Mouse (Mus musculus): ENCODE data around the gene St6gal1. TPM values are rescaled to one million over a fixed set of nuclear protein-coding genes. Genes with fewer than 3 reads are reported as not detected.

St6gal1 gene
- polyA plus RNA-seq, 1 experiment from 2014 or later, result 38.7 TPM

- H3K36me3 ChIP-seq, result peaks cover 1% of the 10 kb centered on the region; the same call in 1 of the 2 replicates
- 0 out of 2 replicates have a peak, but pooled peaks cover under 1% of the 10 kb centered on the region for H3K9me3 ChIP-seq (replicated peaks)
- peak overlapping the region; percentile 81 for H3K27ac ChIP-seq
- H3K4me2 ChIP-seq (replicated peaks), result no peak overlapping the region
- no peak overlapping the region for H3K9ac ChIP-seq
- peaks cover 53% of the 10 kb centered on the region for H3K4me1 ChIP-seq
- WGBS, result 4% methylated on average over 4 of the region's 4 CpGs
- H3K27me3 ChIP-seq, result no peaks in the 10 kb centered on the region
- H3K4me3 ChIP-seq, result no peak overlapping the region
- ATAC-seq (ENCODE audit: low FRiP score), result peak; percentile 64
These were observed 34.4 kb downstream of the St6gal1 start for GRCm38 (mm10) chr16:23258823-23259457.

DNA sequence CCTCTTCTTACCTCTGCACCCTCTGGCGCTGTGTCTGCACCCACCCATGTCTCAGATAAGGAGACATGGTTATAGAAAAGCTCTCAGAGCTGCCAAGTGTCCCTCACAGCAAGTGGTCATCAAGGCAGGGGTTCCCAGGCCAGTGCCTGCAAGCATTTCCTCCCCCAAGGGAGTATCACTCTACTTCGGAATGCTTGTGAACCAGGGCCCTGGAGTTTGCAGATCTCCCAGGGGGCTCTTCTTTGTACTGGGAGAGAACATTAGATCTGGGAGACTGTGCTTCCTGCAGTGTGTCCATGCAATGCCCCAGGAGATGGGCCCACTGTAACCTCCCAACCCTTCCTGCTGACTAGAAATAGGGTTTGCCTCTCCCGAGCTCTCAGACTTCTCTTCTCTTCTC, 35.0 kb downstream of the St6gal1 start:
- Histone ChIP-seq H3K27me3 (no peaks in the 10 kb centered on the region), H3K4me3 (no peak overlapping the region), H3K4me1 (peaks cover 53% of the 10 kb centered on the region), H3K9ac (no peak overlapping the region), H3K36me3 (peaks cover 8% of the 10 kb centered on the region), H3K27ac (peak overlapping the region; percentile 81), H3K9me3 (replicated peaks) (0 out of 2 replicates have a peak, but pooled peaks cover 5% of the 10 kb centered on the region), H3K4me2 (replicated peaks) (no peak overlapping the region)
- no peak for ATAC-seq (ENCODE audit: low FRiP score)
- WGBS, result 37% methylated on average over 3 of the region's 3 CpGs

- no peak overlapping the region for H3K27ac ChIP-seq
- peaks cover 9% of the 10 kb centered on the region for H3K36me3 ChIP-seq
- no peak overlapping the region for H3K4me2 ChIP-seq (replicated peaks)
- no peak overlapping the region for H3K4me3 ChIP-seq
- 7% methylated on average over 3 of the region's 10 CpGs for WGBS
- ATAC-seq (ENCODE audit: low FRiP score), result no peak
- H3K27me3 ChIP-seq, result no peaks in the 10 kb centered on the region
- peaks cover 48% of the 10 kb centered on the region for H3K4me1 ChIP-seq
- 0 out of 2 replicates have a peak, but pooled peaks cover 5% of the 10 kb centered on the region for H3K9me3 ChIP-seq (replicated peaks)
- no peak overlapping the region for H3K9ac ChIP-seq
These were observed 37.7 kb downstream of the St6gal1 start for GRCm38 (mm10) chr16:23262131-23262768.

GRCm38 (mm10) chr16:23262846-23263245, 38.3 kb downstream of the St6gal1 start:
- WGBS, result 40% methylated on average over 5 of the region's 5 CpGs
- ATAC-seq (ENCODE audit: low FRiP score), result no peak

GRCm38 (mm10) chr16:23264999-23265398, 40.5 kb downstream of the St6gal1 start:
- Histone ChIP-seq H3K9ac (no peak overlapping the region), H3K4me1 (peaks cover 31% of the 10 kb centered on the region), H3K36me3 (peaks cover 9% of the 10 kb centered on the region), H3K4me2 (replicated peaks) (no peak overlapping the region), H3K9me3 (replicated peaks) (0 out of 2 replicates have a peak, but pooled peaks cover 5% of the 10 kb centered on the region), H3K27ac (no peak overlapping the region), H3K4me3 (no peak overlapping the region), H3K27me3 (no peaks in the 10 kb centered on the region)
- no peak for ATAC-seq (ENCODE audit: low FRiP score)
- 89% methylated on average over 12 of the region's 12 CpGs for WGBS

More at GRCm38 (mm10) chr16:23262846-23263245, 38.3 kb downstream of the St6gal1 start:
- Histone ChIP-seq H3K4me3 (no peak overlapping the region), H3K9me3 (replicated peaks) (0 out of 2 replicates have a peak, but pooled peaks cover 5% of the 10 kb centered on the region), H3K27me3 (no peaks in the 10 kb centered on the region), H3K4me1 (peaks cover 42% of the 10 kb centered on the region), H3K36me3 (peaks cover 9% of the 10 kb centered on the region), H3K9ac (no peak overlapping the region), H3K27ac (0 out of 2 replicates have a peak overlapping the region, but pooled peaks have one; percentile 19), H3K4me2 (replicated peaks) (no peak overlapping the region)

DNA sequence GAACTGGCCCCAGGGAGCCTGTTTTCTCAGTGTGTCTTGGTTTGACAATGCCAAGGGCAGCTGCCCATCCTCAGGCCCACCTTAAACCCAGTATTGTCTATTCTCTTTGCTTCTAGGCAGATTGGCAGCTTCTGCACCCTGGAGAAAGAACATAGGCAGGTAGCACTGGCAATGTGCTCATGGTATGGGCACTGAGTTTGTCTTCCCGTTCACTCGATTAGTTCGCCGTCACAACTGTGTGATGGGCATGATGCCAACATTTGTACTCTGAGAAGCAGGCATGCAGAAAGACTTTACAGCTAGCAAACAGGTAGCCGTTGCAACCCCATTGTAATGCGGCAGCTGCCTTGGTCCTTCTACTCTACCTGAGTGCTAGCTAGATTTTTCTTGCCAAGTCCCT, 40.9 kb downstream of the St6gal1 start:
- Histone ChIP-seq H3K9ac (no peak overlapping the region), H3K36me3 (peaks cover 9% of the 10 kb centered on the region), H3K4me2 (replicated peaks) (no peak overlapping the region), H3K9me3 (replicated peaks) (0 out of 2 replicates have a peak, but pooled peaks cover 5% of the 10 kb centered on the region), H3K4me1 (peaks cover 36% of the 10 kb centered on the region), H3K27ac (no peak overlapping the region), H3K4me3 (no peak overlapping the region), H3K27me3 (no peaks in the 10 kb centered on the region)
- 84% methylated on average over 6 of the region's 6 CpGs for WGBS
- ATAC-seq (ENCODE audit: low FRiP score), result no peak

- Histone ChIP-seq H3K9ac (no peak overlapping the region), H3K4me1 (peaks cover 42% of the 10 kb centered on the region), H3K4me2 (replicated peaks) (no peak overlapping the region), H3K9me3 (replicated peaks) (0 out of 2 replicates have a peak, but pooled peaks cover 5% of the 10 kb centered on the region), H3K36me3 (peaks cover 9% of the 10 kb centered on the region), H3K27ac (no peak overlapping the region), H3K27me3 (no peaks in the 10 kb centered on the region), H3K4me3 (no peak overlapping the region)
- no peak for ATAC-seq (ENCODE audit: low FRiP score)
- 96% methylated on average over 11 of the region's 11 CpGs for WGBS
These were observed 41.8 kb downstream of the St6gal1 start for GRCm38 (mm10) chr16:23266293-23266692.

- WGBS, result 89% methylated on average over 4 of the region's 4 CpGs
- H3K9ac ChIP-seq, result no peak overlapping the region
- H3K4me2 ChIP-seq (replicated peaks), result no peak overlapping the region
- ATAC-seq (ENCODE audit: low FRiP score), result no peak
- peaks cover 43% of the 10 kb centered on the region for H3K4me1 ChIP-seq
- H3K27me3 ChIP-seq, result no peaks in the 10 kb centered on the region
- 0 out of 2 replicates have a peak, but pooled peaks cover 5% of the 10 kb centered on the region for H3K9me3 ChIP-seq (replicated peaks)
- peaks cover 9% of the 10 kb centered on the region for H3K36me3 ChIP-seq
- H3K27ac ChIP-seq, result no peak overlapping the region
- H3K4me3 ChIP-seq, result no peak overlapping the region
These were observed 42.4 kb downstream of the St6gal1 start for GRCm38 (mm10) chr16:23266896-23267295.

GRCm38 (mm10) chr16:23268231-23268630, 43.7 kb downstream of the St6gal1 start:
- Histone ChIP-seq H3K4me2 (replicated peaks) (no peak overlapping the region), H3K27me3 (no peaks in the 10 kb centered on the region), H3K9ac (no peak overlapping the region), H3K36me3 (peaks cover 9% of the 10 kb centered on the region), H3K9me3 (replicated peaks) (0 out of 2 replicates have a peak, but pooled peaks cover 5% of the 10 kb centered on the region), H3K4me1 (peaks cover 42% of the 10 kb centered on the region), H3K27ac (no peak overlapping the region), H3K4me3 (no peak overlapping the region)
- 82% methylated on average over 7 of the region's 7 CpGs for WGBS
- no peak for ATAC-seq (ENCODE audit: low FRiP score)

DNA sequence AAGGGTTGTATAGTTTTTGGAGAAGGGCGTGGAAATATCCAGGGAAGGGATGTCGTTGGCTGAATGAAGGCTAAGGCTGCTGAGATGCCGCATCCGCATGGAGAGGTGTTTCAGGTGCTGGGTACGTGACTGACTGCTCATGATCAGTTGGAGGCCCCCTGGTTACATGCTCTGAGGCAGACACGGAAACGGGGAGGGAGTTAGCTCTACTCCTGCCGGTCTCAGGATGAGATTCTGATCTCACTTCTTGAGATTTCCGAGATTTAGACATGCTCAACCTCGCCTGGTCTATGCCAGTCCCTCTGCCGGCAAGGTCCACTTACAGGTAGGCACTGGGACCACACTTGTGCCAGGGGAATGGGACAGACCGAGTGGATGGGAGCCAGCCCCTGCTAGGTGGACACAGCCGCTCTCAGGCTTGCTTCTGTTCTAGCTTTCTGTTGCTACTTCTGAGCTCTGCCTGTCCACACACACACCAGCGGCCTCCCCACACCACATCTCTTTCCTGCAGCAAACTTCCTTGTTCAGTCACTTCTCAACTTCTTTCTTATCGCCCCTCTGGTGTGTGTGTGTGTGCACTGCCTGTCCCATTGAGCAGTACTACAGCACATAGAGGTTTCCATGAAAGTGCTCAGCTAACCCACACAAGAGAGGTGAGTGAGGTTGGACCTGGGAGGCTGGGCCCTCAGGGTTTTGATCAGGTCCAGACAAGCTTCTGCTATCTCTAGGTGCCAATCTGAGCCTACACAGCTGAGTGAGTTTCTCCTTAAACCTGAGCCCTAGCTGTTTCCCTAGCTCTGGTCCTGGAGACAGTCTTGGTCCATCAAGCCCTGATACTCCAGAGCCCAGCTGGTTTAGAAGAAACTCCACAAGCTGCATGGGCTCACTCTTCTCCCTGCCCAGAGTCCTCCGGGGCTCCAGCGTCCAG, 44.8 kb downstream of the St6gal1 start:
- ATAC-seq (ENCODE audit: low FRiP score), result 0 out of 2 replicates have a peak, but pooled peaks have one; percentile 0
- no peak overlapping the region for H3K9ac ChIP-seq
- peaks cover 4% of the 10 kb centered on the region for H3K36me3 ChIP-seq
- no peak overlapping the region for H3K4me2 ChIP-seq (replicated peaks)
- WGBS, result 82% methylated on average over 17 of the region's 17 CpGs
- no peak overlapping the region for H3K4me3 ChIP-seq
- H3K27me3 ChIP-seq, result no peaks in the 10 kb centered on the region
- 0 out of 2 replicates have a peak, but pooled peaks cover under 1% of the 10 kb centered on the region for H3K9me3 ChIP-seq (replicated peaks)
- peaks cover 48% of the 10 kb centered on the region for H3K4me1 ChIP-seq
- peak overlapping the region; percentile 77 for H3K27ac ChIP-seq

- peak overlapping the region; percentile 8; the same call in 1 of the 2 replicates for H3K4me2 ChIP-seq (replicated peaks)
These were observed 45.7 kb downstream of the St6gal1 start for GRCm38 (mm10) chr16:23269984-23270912.

More at GRCm38 (mm10) chr16:23269984-23270912, 45.7 kb downstream of the St6gal1 start:
- Histone ChIP-seq H3K36me3 (0 out of 2 replicates have a peak, but pooled peaks cover 2% of the 10 kb centered on the region), H3K27ac (peak overlapping the region; percentile 77), H3K4me1 (peaks cover 45% of the 10 kb centered on the region), H3K27me3 (no peaks in the 10 kb centered on the region), H3K9ac (no peak overlapping the region), H3K4me3 (no peak overlapping the region), H3K9me3 (replicated peaks) (no peaks in the 10 kb centered on the region)
- 27% methylated on average over 10 of the region's 10 CpGs for WGBS
- ATAC-seq (ENCODE audit: low FRiP score), result peak; percentile 77
